Mouse (Mus musculus): Measurements from ENCODE around the gene C1qtnf3. TPM values are rescaled to one million over a fixed set of nuclear protein-coding genes. Genes with fewer than 3 reads are reported as not detected.

The C1qtnf3 gene
- polyA plus RNA-seq (2012; rRNA removed) = 0.04 and 0.06 TPM in 2 replicates

GRCm38 (mm10) chr15:10951951-10952759, at the start of gene C1qtnf3:
Gene C1qtnf3, plus strand, starts transcription at chr15:10952332.
- DNase-seq (ENCODE audit: extremely low spot score in 1 of 2, low spot score in 1 of 2) = no peak

- no peak for DNase-seq (ENCODE audit: extremely low spot score in 1 of 2, low spot score in 1 of 2)
These were observed 49.8 kb upstream of the C1qtnf3 start for GRCm38 (mm10) chr15:10902360-10902759.

DNA sequence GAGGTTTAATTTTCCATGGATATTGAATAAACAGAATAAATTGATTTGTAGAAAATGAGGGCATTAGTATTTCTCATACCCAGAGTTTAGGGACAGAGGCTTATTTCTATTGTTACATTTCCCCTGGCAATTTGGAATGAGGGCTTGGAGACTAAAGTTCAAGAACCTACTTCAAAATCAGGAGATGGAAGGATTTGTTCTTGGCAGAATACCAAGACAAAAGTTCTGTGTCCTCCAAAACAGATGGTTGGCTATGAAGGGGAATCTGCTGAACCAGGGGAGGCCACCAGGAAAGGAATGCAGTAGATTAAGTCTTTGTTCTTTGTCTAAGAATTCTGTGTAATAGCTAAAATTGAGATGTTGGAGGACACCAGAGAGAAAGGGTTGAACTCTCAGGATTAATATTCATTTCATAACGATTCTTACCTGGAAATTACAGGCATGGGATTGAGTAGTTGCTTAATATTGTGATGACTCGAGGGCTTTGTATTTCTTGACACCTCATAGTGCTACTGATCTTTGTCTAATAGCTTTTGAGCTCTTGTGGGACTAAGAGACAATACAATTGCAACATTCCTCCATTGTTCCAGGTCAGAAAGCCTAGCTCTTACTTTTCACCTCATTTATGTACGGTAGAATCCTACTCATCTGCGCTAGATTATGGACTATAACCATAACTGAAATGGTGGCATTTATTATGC, 35.4 kb upstream of the C1qtnf3 start:
- no peak for DNase-seq (ENCODE audit: extremely low spot score in 1 of 2, low spot score in 1 of 2)

DNA sequence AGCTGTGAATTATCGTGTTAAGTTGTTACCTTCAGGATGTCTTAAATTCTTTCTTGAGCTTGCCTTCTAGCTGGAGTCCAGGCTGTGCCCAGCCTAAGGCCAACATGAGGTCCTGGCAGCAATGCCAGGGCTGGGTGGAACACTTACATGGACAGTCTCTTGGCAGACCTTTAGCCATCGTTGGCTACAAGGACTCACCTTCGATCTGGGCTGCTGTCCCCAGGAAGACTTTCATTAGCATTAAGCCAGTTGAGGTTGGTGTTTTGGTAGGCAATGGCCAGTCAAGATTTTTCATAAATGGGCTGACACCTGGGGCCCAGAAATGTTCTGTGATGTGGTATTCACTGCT, 34.8 kb upstream of the C1qtnf3 start:
- DNase-seq (ENCODE audit: extremely low spot score in 1 of 2, low spot score in 1 of 2) = no peak

GRCm38 (mm10) chr15:10920212-10920611, 31.9 kb upstream of the C1qtnf3 start:
- no peak for DNase-seq (ENCODE audit: extremely low spot score in 1 of 2, low spot score in 1 of 2)

GRCm38 (mm10) chr15:10921064-10921463, 31.1 kb upstream of the C1qtnf3 start:
- DNase-seq (ENCODE audit: extremely low spot score in 1 of 2, low spot score in 1 of 2) = peak in 1 of 2 experiments; percentile 26

GRCm38 (mm10) chr15:10922061-10922460, 30.1 kb upstream of the C1qtnf3 start:
- no peak for DNase-seq (ENCODE audit: extremely low spot score in 1 of 2, low spot score in 1 of 2)

DNA sequence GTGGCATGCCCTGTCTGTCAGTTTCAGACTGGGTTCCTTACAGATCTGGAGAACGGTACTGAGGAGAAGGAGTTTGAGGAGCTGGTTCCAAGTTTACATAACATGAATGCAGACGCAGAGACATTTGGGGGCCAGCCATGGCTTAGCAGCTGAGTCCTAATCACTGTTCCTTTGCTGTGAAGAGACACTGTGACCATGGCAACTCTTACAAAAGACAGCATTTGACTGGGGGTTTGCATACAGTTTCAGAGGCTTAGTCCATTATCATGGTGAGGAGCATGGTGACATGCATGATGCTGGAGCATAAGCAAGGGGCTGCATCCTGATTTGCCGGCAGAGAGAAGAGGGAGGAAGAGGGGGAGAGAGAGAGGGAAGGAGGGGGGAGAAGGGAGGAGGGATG, 29.6 kb upstream of the C1qtnf3 start:
- peak in 1 of 2 experiments; percentile 7 for DNase-seq (ENCODE audit: extremely low spot score in 1 of 2, low spot score in 1 of 2)

DNA sequence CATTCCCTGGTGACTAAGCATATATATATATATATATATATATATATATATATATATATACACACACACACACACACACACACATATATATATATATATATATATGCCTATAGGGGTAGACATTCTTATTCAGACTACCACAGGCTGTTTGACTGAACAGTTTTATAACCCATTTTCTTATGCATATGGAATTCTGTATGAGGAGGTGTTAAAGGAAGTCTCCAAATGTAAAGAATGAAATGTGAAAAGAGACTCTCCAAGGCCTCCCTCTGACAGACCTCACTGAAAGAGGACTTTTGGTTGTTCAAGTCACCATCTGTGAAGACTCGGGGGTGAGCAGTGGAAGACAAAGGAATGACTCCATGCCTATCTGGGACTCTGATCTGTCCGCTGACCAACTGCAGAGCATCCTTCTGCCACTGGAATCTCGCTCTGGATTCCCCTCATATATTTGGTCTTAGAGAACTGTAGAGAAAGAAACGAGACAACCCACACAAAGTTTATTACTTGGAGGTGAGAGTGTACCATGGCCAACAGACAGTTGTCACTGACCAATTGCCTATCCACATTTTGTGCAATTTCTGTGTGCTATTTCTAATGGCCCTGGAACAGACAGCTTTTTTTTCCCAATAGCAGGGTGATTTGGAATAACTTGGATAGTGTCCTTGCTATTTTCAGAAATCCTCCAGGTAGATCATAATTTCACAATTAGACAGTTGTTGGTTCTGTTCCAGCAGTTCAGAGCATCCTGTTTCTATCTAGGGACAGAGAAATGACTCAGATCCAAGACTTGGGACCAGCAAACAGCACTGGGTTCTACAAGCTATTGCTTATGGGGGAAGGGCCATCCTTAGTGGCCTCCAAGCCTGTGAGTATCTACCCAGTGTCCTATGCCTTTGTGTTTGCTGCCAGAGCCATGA, 28.8 kb upstream of the C1qtnf3 start:
- peak in 1 of 2 experiments; percentile 16 for DNase-seq (ENCODE audit: extremely low spot score in 1 of 2, low spot score in 1 of 2)

DNA sequence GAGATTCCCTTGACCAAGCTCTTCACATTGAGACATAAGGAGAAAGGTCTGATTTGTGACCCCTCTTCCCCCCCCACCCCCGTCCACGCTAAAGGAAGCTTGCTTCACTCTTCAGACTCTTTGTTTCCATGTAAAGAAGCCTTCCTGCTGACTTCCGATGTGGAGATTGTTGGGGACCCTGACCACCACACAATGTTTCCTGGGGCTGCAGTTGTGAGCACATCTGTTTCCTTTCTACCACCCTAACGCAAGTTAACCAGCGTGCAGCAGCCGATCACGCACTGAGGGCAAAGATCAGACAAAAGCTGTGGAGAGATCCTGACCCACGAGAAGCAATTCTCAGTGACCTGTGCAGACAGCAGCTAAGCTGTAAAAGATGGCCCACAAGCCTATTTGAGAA, 24.8 kb upstream of the C1qtnf3 start:
- no peak for DNase-seq (ENCODE audit: extremely low spot score in 1 of 2, low spot score in 1 of 2)

DNA sequence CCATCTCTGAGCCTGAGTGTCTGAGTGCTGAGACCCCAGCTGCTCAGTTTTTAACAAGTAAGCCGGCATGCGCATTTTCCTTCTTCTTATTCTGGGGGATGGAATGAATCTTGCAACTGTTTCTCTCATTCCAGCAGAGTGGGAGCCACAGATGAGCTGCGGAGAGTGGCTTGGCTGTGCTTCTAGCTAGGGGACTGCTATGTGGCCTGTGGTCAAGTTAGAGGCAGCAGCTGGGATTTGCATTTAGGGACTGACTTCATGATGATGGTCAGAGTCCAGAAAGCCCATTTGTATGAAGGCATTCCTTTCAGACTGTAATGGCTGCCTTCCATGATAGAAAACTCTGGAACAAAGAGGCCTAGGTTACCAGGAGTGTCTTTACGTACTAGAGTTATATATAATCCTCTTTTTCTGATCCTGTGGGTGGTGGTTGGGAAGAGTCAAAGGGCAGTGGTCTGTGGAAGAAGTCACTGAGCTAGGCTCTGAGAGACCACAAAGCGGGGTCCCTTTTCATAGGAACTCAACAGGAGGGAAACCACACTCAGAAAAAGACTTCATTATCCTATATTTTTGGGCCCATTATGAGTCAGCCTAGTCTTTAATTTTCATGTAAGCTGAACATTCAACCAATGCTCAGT, 23.4 kb upstream of the C1qtnf3 start:
- DNase-seq (ENCODE audit: extremely low spot score in 1 of 2, low spot score in 1 of 2) = no peak

DNA sequence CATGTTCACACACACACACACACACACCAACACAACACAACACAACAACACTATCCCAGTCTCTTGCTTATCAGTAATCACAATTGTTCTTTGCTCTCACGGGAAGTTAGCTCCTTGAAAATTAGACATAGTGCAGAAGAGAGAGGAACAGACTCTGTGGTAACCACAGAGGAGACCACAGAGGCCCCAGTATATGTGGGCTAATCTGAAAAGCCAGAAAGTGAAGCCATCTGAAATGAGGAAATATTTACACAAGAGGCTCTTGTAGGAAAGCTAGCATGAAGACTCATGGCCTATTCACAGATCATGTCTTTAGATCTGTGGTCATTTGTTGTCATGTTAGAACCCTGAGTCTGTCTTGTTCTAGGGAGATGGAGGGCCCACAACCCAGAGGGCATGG, 18.2 kb upstream of the C1qtnf3 start:
- no peak for DNase-seq (ENCODE audit: extremely low spot score in 1 of 2, low spot score in 1 of 2)

- DNase-seq (ENCODE audit: extremely low spot score in 1 of 2, low spot score in 1 of 2) = no peak
These were observed 11.7 kb upstream of the C1qtnf3 start for GRCm38 (mm10) chr15:10940148-10941108.

DNA sequence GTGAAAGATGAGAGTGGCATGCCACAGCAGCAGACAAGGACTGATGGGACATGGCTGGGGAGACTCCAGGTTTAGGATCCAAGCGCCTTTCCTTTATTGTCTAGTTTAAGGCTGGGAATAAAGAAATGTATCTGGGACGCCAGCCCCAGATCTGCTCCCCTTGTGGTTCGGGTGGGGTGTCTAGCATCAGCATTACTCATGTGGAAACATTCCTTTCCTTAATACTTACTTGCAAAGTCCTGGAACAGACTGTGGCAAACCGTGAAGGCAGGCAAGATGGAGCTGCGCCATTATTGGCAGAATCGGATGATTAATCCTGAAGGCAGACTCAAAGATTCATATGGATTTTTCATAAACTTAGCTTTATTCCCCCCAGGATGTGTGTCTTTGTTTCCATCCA, 10.2 kb upstream of the C1qtnf3 start:
- DNase-seq (ENCODE audit: extremely low spot score in 1 of 2, low spot score in 1 of 2) = no peak

DNA sequence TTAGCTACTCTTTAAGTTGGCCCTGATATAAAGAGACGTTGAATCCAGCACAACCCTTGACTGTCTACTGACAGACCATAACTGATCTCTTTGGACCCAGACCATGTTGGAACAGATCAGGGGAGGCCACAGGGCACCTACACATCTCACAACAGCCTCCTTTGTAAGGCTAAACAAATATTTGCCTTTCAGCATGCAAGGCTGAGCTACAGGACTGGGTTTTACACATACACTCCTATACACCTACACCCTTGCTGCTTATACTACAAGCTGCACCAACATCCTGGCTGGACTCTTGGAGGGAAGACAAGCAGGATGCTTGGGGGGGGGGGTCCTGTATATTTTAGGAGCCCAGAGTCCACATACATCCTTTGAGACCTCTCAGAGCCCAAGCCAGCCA, 4.3 kb upstream of the C1qtnf3 start:
- DNase-seq (ENCODE audit: extremely low spot score in 1 of 2, low spot score in 1 of 2) = no peak

DNA sequence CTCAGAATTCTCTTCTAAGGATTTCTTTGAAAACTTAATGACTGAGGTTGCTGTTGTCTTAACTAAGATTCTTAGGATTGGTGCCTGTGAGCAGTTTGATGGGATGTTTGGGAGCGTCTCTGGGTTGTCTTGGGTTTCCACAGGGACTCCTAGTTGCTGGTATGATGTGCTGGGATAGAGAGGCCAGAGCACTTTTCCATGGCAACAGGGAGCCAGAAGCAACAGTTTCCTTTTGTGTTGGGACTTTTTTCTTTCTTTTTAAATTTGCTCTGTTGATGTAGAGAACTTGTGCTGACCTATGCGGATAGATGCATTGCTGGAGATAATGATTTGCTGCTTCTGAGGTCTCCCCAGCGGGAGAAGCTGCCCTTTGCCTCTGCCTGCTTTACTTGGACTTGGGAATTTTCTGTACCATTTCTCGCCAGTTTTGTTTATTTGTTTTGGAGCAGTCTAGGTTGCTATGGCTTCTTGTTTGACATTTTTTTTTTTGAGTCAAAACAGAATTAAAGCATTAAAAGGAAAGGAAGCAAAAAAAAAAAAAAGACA, 701 bp downstream of the C1qtnf3 start:
- no peak for DNase-seq (ENCODE audit: extremely low spot score in 1 of 2, low spot score in 1 of 2)

- no peak for DNase-seq (ENCODE audit: extremely low spot score in 1 of 2, low spot score in 1 of 2)
These were observed 1.3 kb downstream of the C1qtnf3 start for GRCm38 (mm10) chr15:10953465-10953864.

- DNase-seq (ENCODE audit: extremely low spot score in 1 of 2, low spot score in 1 of 2) = no peak
These were observed 2.4 kb downstream of the C1qtnf3 start for GRCm38 (mm10) chr15:10954381-10955016.

GRCm38 (mm10) chr15:10955156-10955555, 3.0 kb downstream of the C1qtnf3 start:
- no peak for DNase-seq (ENCODE audit: extremely low spot score in 1 of 2, low spot score in 1 of 2)
